Mouse (Mus musculus): ENCODE results near the gene Gne.

Gene Gne

GRCm38 (mm10) chr4:44022766-44023165 is 61.2 kb downstream of the Gne start:
- DNase-seq: peak; percentile 24

GRCm38 (mm10) chr4:44022323-44022722 is 61.7 kb downstream of the Gne start:
- DNase-seq: peak; percentile 40

GRCm38 (mm10) chr4:44016791-44017190 is 67.2 kb downstream of the Gne start:
- no peak for DNase-seq

GRCm38 (mm10) chr4:44016071-44016470 is 67.9 kb downstream of the Gne start:
- DNase-seq: no peak

GRCm38 (mm10) chr4:44013391-44014070 is 70.4 kb downstream of the Gne start:
- DNase-seq: no peak

GRCm38 (mm10) chr4:44012376-44013367 is 71.3 kb downstream of the Gne start:
- peak; percentile 89 for DNase-seq

GRCm38 (mm10) chr4:44011799-44012198 is 72.2 kb downstream of the Gne start:
- no peak for DNase-seq

- DNase-seq: no peak
These were observed 73.1 kb downstream of the Gne start for GRCm38 (mm10) chr4:44010893-44011292.

GRCm38 (mm10) chr4:44010176-44010575 is 73.8 kb downstream of the Gne start:
- DNase-seq: no peak

- no peak for DNase-seq
These were observed 79.2 kb downstream of the Gne start for GRCm38 (mm10) chr4:44004623-44005409.

- DNase-seq: no peak
These were observed 79.9 kb downstream of the Gne start, which contains the start of gene Clta for GRCm38 (mm10) chr4:44004126-44004525. Clta (plus strand) TSS chr4:44004452.

GRCm38 (mm10) chr4:44003622-44004021 is 80.4 kb downstream of the Gne start:
- DNase-seq: no peak

GRCm38 (mm10) chr4:43994342-43994741 is 89.6 kb downstream of the Gne start:
- no peak for DNase-seq

GRCm38 (mm10) chr4:43993072-43993471 is 90.9 kb downstream of the Gne start:
- DNase-seq: no peak

GRCm38 (mm10) chr4:43988976-43989375 is 95.0 kb downstream of the Gne start:
- DNase-seq: no peak

- no peak for DNase-seq
These were observed 99.7 kb downstream of the Gne start for GRCm38 (mm10) chr4:43984326-43984725.

Data from thymus, postnatal 25 days (tissue).